Mouse (Mus musculus) ES-Bruce4 (cell line): ENCODE results near the gene Yeats2. TPM values are rescaled to one million over a fixed set of nuclear protein-coding genes. Genes with fewer than 3 reads are reported as not detected.

Source experiments
- H3K27ac ChIP-seq: 2 replicates; pipeline ENCODE4 v1.5.1; 2012; ENCODE audit warnings: low read length, inconsistent platforms; ENCODE audit not compliant: insufficient read depth
- H3K27me3 ChIP-seq: 2 replicates; pipeline ENCODE4 v1.6.1; 2012; ENCODE audit warnings: mild to moderate bottlenecking, low read length, inconsistent platforms; ENCODE audit not compliant: control insufficient read depth, poor library complexity, insufficient read depth, severe bottlenecking
- H3K36me3 ChIP-seq: 2 replicates; pipeline ENCODE4 v1.6.1; 2012; ENCODE audit warnings: inconsistent platforms, mild to moderate bottlenecking, low read length, moderate library complexity; ENCODE audit not compliant: control insufficient read depth, poor library complexity, insufficient read depth, severe bottlenecking
- H3K4me1 ChIP-seq: one replicate; pipeline ENCODE4 v1.8.1; 2011; ENCODE audit warnings: low read length; ENCODE audit not compliant: control insufficient read depth, insufficient read depth
- H3K4me3 ChIP-seq: 2 replicates; pipeline ENCODE4 v1.5.1; 2011; ENCODE audit warnings: low read depth, mild to moderate bottlenecking, low read length
- H3K9ac ChIP-seq: 2 replicates; pipeline ENCODE4 v1.6.1; 2012; ENCODE audit warnings: low read depth, mild to moderate bottlenecking, inconsistent platforms; ENCODE audit not compliant: poor library complexity, severe bottlenecking
- H3K9me3 ChIP-seq: replicated peaks from 2 replicates; pipeline ENCODE4 v1.6.1; 2012; ENCODE audit warnings: mild to moderate bottlenecking, low read length, inconsistent platforms; ENCODE audit not compliant: control insufficient read depth, poor library complexity, insufficient read depth, severe bottlenecking
- CTCF ChIP-seq: IDR thresholded peaks from one replicate; pipeline ENCODE4 v1.8.1; 2011; ENCODE audit warnings: low read depth, low read length
- EP300 ChIP-seq: IDR thresholded peaks from 2 replicates; pipeline ENCODE4 v1.6.1; 2011; ENCODE audit warnings: low read depth, low read length; ENCODE audit not compliant: insufficient read depth
- POLR2A ChIP-seq: IDR thresholded peaks from one replicate; pipeline ENCODE4 v1.8.1; 2011; ENCODE audit warnings: low read length; ENCODE audit not compliant: insufficient read depth
- polyA plus RNA-seq: library from polyadenylated mRNA; stranded (reverse); fragments of >200 nt; gene quantifications from 2 replicates; pipeline ENCODE4 v1.2.4, GENCODE M21; 2011; ENCODE audit warnings: low read depth; ENCODE audit not compliant: missing spikeins, insufficient read depth, insufficient read length

The Yeats2 gene
- 92.7 and 112 TPM in 2 replicates for polyA plus RNA-seq

DNA sequence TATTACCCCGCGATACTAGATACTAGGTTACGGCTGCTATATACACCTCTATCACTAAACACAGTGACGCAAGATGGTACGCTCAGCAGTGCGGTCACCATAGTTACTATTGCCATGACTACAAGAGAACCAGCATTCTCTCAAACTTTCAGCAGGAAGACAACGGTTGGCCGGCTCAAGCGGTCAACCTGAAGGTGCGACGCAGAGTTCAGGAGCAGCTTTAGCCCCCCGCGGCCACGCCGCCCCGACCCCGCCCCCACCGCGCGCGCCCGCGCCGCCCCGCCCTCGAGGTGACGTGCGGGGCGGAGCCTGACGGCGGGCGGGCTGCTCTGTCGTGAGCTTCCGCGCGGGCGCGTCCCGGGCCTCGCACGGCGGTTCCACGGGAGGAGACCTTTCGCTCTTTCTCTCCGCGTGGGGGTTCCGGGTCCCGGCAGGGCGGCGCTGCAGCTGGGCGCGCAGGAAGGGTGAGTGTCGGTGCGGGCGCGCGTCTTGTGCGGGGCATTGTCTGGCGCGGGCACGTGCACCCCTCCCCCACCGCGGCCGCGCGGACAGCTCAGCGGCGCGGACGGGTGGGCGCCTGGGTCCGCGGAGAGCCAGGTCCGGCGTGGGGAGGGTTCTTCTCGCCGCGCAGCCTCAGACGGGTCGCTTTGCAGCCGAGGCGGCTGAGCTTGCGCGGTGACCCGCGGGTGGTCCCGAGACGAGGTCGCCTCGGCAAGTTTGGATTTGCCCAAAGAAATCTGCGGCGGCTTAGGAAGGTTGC, at the start of gene Yeats2:
Yeats2 (plus strand) TSS at position 292 of the 760 bp plus-strand sequence.
- TF ChIP-seq POLR2A (peak; percentile 47), EP300 (0 out of 2 replicates have a peak, but pooled peaks have one; percentile 9), CTCF (no peak)

DNA sequence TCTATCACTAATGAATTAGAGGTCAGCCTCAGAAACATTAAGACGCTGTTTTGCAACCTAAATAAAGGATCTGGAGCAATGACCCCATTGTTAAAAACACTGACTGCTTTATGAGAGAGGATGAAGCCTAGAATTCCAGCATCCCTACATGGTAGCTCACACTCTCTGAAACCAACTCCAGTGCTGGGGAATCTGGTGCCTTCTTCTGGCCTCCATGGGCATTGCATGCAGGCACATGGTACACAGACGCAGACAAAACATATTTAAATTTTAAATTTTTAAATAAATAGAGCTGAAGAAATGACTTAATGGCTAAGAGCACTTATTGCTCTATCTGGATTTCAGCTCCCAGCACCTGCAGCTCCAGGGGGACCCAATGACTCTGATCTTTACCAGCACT, 44.9 kb upstream of the Yeats2 start:
- Histone ChIP-seq H3K4me3 (no peak overlapping the region), H3K27ac (no peak overlapping the region), H3K9me3 (no peaks in the 10 kb centered on the region), H3K9ac (no peak overlapping the region), H3K4me1 (no peaks in the 10 kb centered on the region), H3K27me3 (no peaks in the 10 kb centered on the region), H3K36me3 (no peaks in the 10 kb centered on the region)
- TF ChIP-seq EP300 = no peak
- no peak for TF ChIP-seq POLR2A
- TF ChIP-seq CTCF = peak; percentile 39

More for the DNA sequence above, at the start of gene Yeats2:
- Histone ChIP-seq H3K4me1 (no peaks in the 10 kb centered on the region), H3K27ac (peak within 1 kb of the TSS; percentile 22; the same call in 1 of the 2 replicates), H3K4me3 (peak within 1 kb of the TSS; percentile 89), H3K9ac (peak within 1 kb of the TSS; percentile 95), H3K27me3 (no peaks in the 10 kb centered on the region; the same call in 1 of the 2 replicates), H3K9me3 (no peaks in the 10 kb centered on the region), H3K36me3 (peaks cover 12% of the 10 kb centered on the region)

DNA sequence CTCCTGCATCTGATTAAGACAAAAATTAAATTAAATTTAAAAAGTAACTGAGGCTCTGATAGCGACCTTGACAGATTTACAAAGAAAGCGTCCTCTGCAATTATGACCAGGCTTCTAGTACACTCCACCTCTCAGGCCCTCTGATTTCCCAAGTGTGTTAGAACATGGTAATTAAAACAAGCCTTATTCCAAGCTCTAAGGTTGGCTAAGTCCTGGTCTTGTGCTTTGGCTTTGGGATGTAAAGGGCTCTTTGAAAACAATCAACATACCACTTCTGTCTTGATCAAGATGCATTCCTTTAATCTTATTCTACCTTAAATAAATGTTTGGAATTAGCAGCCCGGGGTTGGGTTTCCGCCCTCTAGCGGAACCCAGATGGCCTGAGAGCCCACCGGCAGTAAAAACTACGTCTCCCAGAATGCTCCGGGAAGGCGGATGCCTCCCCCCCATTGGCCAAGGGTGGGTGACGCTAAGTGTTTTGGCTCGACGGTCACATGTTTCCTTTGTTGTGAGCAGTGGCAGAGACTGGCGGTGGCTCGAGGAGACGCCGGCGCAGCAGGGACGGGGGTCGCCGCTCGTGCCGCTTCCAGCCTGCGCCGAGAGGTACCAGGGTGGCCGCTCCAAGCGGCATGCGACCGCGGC, 43.7 kb upstream of the Yeats2 start, which contains the start of gene Klhl24:
Klhl24 (plus strand) TSS at position 474 of the 642 bp plus-strand sequence.
- H3K27ac ChIP-seq = peak within 1 kb of the TSS; percentile 54
- TF ChIP-seq CTCF (peak; percentile 43), POLR2A (peak; percentile 69), EP300 (no peak)
- H3K36me3 ChIP-seq = no peaks in the 10 kb centered on the region
- H3K27me3 ChIP-seq = no peaks in the 10 kb centered on the region
- no peaks in the 10 kb centered on the region for H3K4me1 ChIP-seq
- peak within 1 kb of the TSS; percentile 89 for H3K4me3 ChIP-seq
- no peaks in the 10 kb centered on the region for H3K9me3 ChIP-seq
- peak within 1 kb of the TSS; percentile 76 for H3K9ac ChIP-seq

DNA sequence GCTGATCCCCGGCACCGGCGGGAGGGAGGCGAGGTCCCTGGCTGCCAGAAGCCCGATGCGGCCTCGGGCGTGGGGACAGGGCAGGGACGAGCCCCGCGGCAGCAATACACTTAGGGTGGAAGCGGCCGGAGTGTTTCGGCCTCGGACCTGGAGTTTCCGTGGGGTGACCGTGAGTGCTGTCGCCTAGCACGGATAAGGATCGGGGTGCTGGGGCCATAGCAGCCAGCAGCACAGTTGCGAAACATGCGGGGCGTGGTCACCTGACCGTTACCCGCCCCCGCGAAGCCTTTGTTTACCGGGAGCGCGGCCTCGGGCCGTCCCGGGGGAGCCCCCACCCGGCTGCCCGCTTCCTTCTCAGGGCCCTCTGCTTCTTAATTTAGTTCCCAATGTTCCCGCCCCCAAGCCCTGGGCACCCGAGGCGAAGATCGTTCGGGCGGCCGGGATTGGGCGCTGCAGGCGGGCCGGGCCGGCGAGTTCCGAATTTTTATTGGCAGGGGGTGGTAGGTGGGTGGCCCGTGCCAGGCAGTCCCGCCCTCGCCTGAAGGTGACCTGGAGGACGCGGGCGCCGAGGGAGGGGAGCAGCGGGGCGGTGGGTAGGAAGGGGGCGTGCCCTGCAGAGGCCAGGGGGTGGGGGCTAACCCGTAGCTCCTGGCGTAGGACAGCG, 43.0 kb upstream of the Yeats2 start:
- peak overlapping the region; percentile 39 for H3K27ac ChIP-seq
- H3K4me1 ChIP-seq = no peaks in the 10 kb centered on the region
- peak overlapping the region; percentile 76 for H3K9ac ChIP-seq
- no peaks in the 10 kb centered on the region for H3K27me3 ChIP-seq
- no peaks in the 10 kb centered on the region; the same call in 1 of the 2 replicates for H3K36me3 ChIP-seq
- H3K9me3 ChIP-seq = peaks cover 5% of the 10 kb centered on the region
- TF ChIP-seq POLR2A (peak; percentile 33), EP300 (peak; percentile 53; the same call in 1 of the 2 replicates), CTCF (no peak)
- H3K4me3 ChIP-seq = peak overlapping the region; percentile 89

DNA sequence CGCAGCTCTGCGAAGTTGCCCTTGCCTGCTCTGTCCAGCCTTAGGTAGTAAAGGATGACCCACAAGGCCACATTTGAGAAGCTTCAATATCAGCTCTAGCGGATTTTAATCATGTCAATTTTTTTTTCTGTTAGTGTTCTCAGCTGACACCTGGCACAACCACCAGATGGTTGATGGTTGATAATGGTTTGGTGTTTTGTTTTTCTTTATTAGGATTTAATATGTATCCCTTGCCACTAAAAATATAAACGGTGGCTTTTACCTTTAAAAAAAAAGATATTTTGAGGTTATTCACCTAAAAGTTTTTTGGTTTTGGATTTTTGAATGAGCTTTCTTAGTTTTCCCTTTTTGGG, 42.5 kb upstream of the Yeats2 start:
- H3K9ac ChIP-seq = 0 out of 2 replicates have a peak overlapping the region, but pooled peaks have one; percentile 26
- no peak overlapping the region for H3K4me3 ChIP-seq
- no peak for TF ChIP-seq POLR2A
- TF ChIP-seq EP300 = no peak
- TF ChIP-seq CTCF = no peak
- H3K4me1 ChIP-seq = no peaks in the 10 kb centered on the region
- H3K9me3 ChIP-seq = peaks cover 9% of the 10 kb centered on the region
- no peak overlapping the region for H3K27ac ChIP-seq
- H3K27me3 ChIP-seq = no peaks in the 10 kb centered on the region
- H3K36me3 ChIP-seq = peaks cover 2% of the 10 kb centered on the region
